Mouse (Mus musculus) embryonic facial prominence, embryonic 14.5 days (tissue): ENCODE measurements around the gene Lgr6. TPM values are rescaled to one million over a fixed set of nuclear protein-coding genes. Genes with fewer than 3 reads are reported as not detected.
"Not testable (repeated sequence)": the region's sequence is repeated elsewhere in the genome, so short reads cannot be mapped to it uniquely, and the experiment has no call there.

Experiments
- ATAC-seq: fragments of 200-750 bp; cut with Nextera tagmentation; 2 replicates; pipeline ENCODE4 v1.8.0; 2017; ENCODE audit warnings: low read depth, moderate number of reproducible peaks, moderate TSS enrichment
- DNase-seq: peaks from one replicate; pipeline ENCODE4 v3.0.0-alpha.2; 2015; ENCODE audit warnings: low spot score
- H3K27ac ChIP-seq: fragments of 300-500 bp; sonication (generic); replicated peaks from 2 replicates; pipeline ENCODE4 v1.5.1; 2014; ENCODE audit warnings: low read depth, mild to moderate bottlenecking, low read length, moderate library complexity
- H3K27me3 ChIP-seq: fragments of 300-500 bp; sonication (generic); replicated peaks from 2 replicates; pipeline ENCODE4 v1.6.1; 2014; ENCODE audit warnings: low read length; ENCODE audit not compliant: control insufficient read depth, insufficient read depth
- H3K36me3 ChIP-seq: fragments of 300-500 bp; sonication (generic); 2 replicates; pipeline ENCODE4 v1.6.1; 2014; ENCODE audit warnings: low read length, mixed read lengths; ENCODE audit not compliant: control insufficient read depth, insufficient read depth
- H3K4me1 ChIP-seq: fragments of 300-500 bp; sonication (generic); 2 replicates; pipeline ENCODE4 v1.6.1; 2014; ENCODE audit warnings: antibody characterized with exemption, low read length; ENCODE audit not compliant: control insufficient read depth, insufficient read depth
- H3K4me2 ChIP-seq: fragments of 300-500 bp; sonication (generic); 2 replicates; pipeline ENCODE4 v1.6.1; 2014; ENCODE audit warnings: low read depth, mild to moderate bottlenecking, low read length, moderate library complexity, mixed read lengths
- H3K4me3 ChIP-seq: fragments of 300-500 bp; sonication (generic); 2 replicates; pipeline ENCODE4 v1.5.1; 2014; ENCODE audit warnings: low read depth, mild to moderate bottlenecking, low read length
- H3K9ac ChIP-seq: fragments of 300-500 bp; sonication (generic); 2 replicates; pipeline ENCODE4 v1.6.1; 2014; ENCODE audit warnings: low read depth, mild to moderate bottlenecking, low read length, moderate library complexity, mixed read lengths
- H3K9me3 ChIP-seq: fragments of 300-500 bp; sonication (generic); 2 replicates; pipeline ENCODE4 v1.6.1; 2016; ENCODE audit warnings: low read length; ENCODE audit not compliant: control insufficient read depth
- WGBS: fragments of 180-500 bp; shearing (Covaris S2); extraction: QIAGEN DNeasy Blood & Tissue Kit; methylation state at CpG from one replicate; pipeline ENCODE4 v1.1.7; 2014; 5-methylcytosine and 5-hydroxymethylcytosine counted together
- polyA plus RNA-seq: library from polyadenylated mRNA; unstranded; fragments of >200 nt; fragmentation: Nextera tagmentation; extraction: Ambion mirVana; gene quantifications from 2 replicates; pipeline ENCODE4 v1.2.1, GENCODE M21; 2014

Gene Lgr6
- polyA plus RNA-seq, 1 experiment from 2014 or later = 7.5 TPM

- 88% methylated on average over 8 of the region's 8 CpGs for WGBS
- Histone ChIP-seq H3K4me2 (no peak overlapping the region), H3K27ac (no peak overlapping the region), H3K4me3 (no peak overlapping the region), H3K36me3 (no peaks in the 10 kb centered on the region), H3K4me1 (peaks cover 30% of the 10 kb centered on the region), H3K27me3 (no peaks in the 10 kb centered on the region), H3K9me3 (no peaks in the 10 kb centered on the region), H3K9ac (no peak overlapping the region)
- no peak for DNase-seq
- ATAC-seq = no peak
Observed at GRCm38 (mm10) chr1:135124573-135125363, 19.7 kb upstream of the Lgr6 start.

- no peak overlapping the region for H3K9ac ChIP-seq
- no peaks in the 10 kb centered on the region for H3K4me1 ChIP-seq
- no peak overlapping the region for H3K4me3 ChIP-seq
- 0 out of 2 replicates have a peak, but pooled peaks have one; percentile 30 for ATAC-seq
- DNase-seq = no peak
- H3K4me2 ChIP-seq = no peak overlapping the region
- H3K27ac ChIP-seq = no peak overlapping the region
- no peaks in the 10 kb centered on the region for H3K36me3 ChIP-seq
- H3K9me3 ChIP-seq = no peaks in the 10 kb centered on the region
- H3K27me3 ChIP-seq = no peaks in the 10 kb centered on the region
- 11% methylated on average over 8 of the region's 8 CpGs for WGBS
Observed at GRCm38 (mm10) chr1:135112661-135113060, 7.6 kb upstream of the Lgr6 start.

- not testable (repeated sequence) for ATAC-seq, H3K27me3 ChIP-seq, H3K4me3 ChIP-seq, H3K9me3 ChIP-seq, H3K4me1 ChIP-seq, H3K36me3 ChIP-seq, H3K9ac ChIP-seq, H3K27ac ChIP-seq, H3K4me2 ChIP-seq, DNase-seq
- WGBS = 39% methylated on average over 4 of the region's 5 CpGs
Observed at GRCm38 (mm10) chr1:135111271-135111670, 6.2 kb upstream of the Lgr6 start.

GRCm38 (mm10) chr1:135110075-135110474, 5.0 kb upstream of the Lgr6 start:
- H3K4me2 ChIP-seq = no peak overlapping the region
- no peaks in the 10 kb centered on the region for H3K9me3 ChIP-seq
- peaks cover 6% of the 10 kb centered on the region; the same call in 1 of the 2 replicates for H3K4me1 ChIP-seq
- no peak overlapping the region for H3K4me3 ChIP-seq
- H3K27me3 ChIP-seq = peaks cover 4% of the 10 kb centered on the region; the same call in 1 of the 2 replicates
- no peak overlapping the region for H3K9ac ChIP-seq
- H3K27ac ChIP-seq = no peak overlapping the region
- 15% methylated on average over 6 of the region's 6 CpGs for WGBS
- ATAC-seq (no peak), DNase-seq (peak; percentile 47)
- H3K36me3 ChIP-seq = no peaks in the 10 kb centered on the region

- Histone ChIP-seq H3K36me3 (no peaks in the 10 kb centered on the region), H3K4me1 (peaks cover 12% of the 10 kb centered on the region; the same call in 1 of the 2 replicates), H3K9me3 (no peaks in the 10 kb centered on the region), H3K27me3 (peaks cover 18% of the 10 kb centered on the region), H3K4me2 (no peak overlapping the region), H3K4me3 (no peak overlapping the region), H3K27ac (no peak overlapping the region), H3K9ac (no peak overlapping the region)
- WGBS = 42% methylated on average over 6 of the region's 6 CpGs
- no peak for DNase-seq
- ATAC-seq = no peak
Observed at GRCm38 (mm10) chr1:135108611-135109010, 3.5 kb upstream of the Lgr6 start.

- Histone ChIP-seq H3K27me3 (peaks cover 29% of the 10 kb centered on the region), H3K27ac (no peak overlapping the region), H3K4me3 (peak overlapping the region; percentile 52), H3K9ac (no peak overlapping the region), H3K4me2 (peak overlapping the region; percentile 75), H3K4me1 (peaks cover 12% of the 10 kb centered on the region; the same call in 1 of the 2 replicates), H3K9me3 (no peaks in the 10 kb centered on the region), H3K36me3 (no peaks in the 10 kb centered on the region)
- DNase-seq (peak; percentile 77), ATAC-seq (peak; percentile 20; the same call in 1 of the 2 replicates)
- WGBS = 0% methylated on average over 8 of the region's 8 CpGs
Observed at GRCm38 (mm10) chr1:135105951-135106350, 875 bp upstream of the Lgr6 start.

GRCm38 (mm10) chr1:135100400-135100799, 4.7 kb downstream of the Lgr6 start:
- H3K27ac ChIP-seq = no peak overlapping the region
- DNase-seq (no peak), ATAC-seq (no peak)
- H3K9ac ChIP-seq = no peak overlapping the region
- H3K4me3 ChIP-seq = no peak overlapping the region
- H3K27me3 ChIP-seq = peaks cover 29% of the 10 kb centered on the region
- H3K9me3 ChIP-seq = no peaks in the 10 kb centered on the region
- WGBS = 28% methylated on average over 7 of the region's 7 CpGs
- no peak overlapping the region for H3K4me2 ChIP-seq
- H3K36me3 ChIP-seq = no peaks in the 10 kb centered on the region
- H3K4me1 ChIP-seq = peaks cover 26% of the 10 kb centered on the region

GRCm38 (mm10) chr1:135098441-135098840, 6.6 kb downstream of the Lgr6 start:
- H3K9me3 ChIP-seq = no peaks in the 10 kb centered on the region
- no peak overlapping the region for H3K4me2 ChIP-seq
- H3K9ac ChIP-seq = no peak overlapping the region
- no peak for ATAC-seq
- H3K27ac ChIP-seq = no peak overlapping the region
- H3K4me1 ChIP-seq = peaks cover 23% of the 10 kb centered on the region
- 70% methylated on average over 2 of the region's 7 CpGs for WGBS
- no peak overlapping the region for H3K4me3 ChIP-seq
- peaks cover 14% of the 10 kb centered on the region; the same call in 1 of the 2 replicates for H3K27me3 ChIP-seq
- no peaks in the 10 kb centered on the region for H3K36me3 ChIP-seq
- DNase-seq = no peak

GRCm38 (mm10) chr1:135097441-135097840, 7.6 kb downstream of the Lgr6 start:
- DNase-seq = no peak
- peaks cover 10% of the 10 kb centered on the region; the same call in 1 of the 2 replicates for H3K27me3 ChIP-seq
- 91% methylated on average over 6 of the region's 6 CpGs for WGBS

More at GRCm38 (mm10) chr1:135097441-135097840, 7.6 kb downstream of the Lgr6 start:
- H3K4me2 ChIP-seq = no peak overlapping the region
- peaks cover 23% of the 10 kb centered on the region for H3K4me1 ChIP-seq
- no peaks in the 10 kb centered on the region for H3K36me3 ChIP-seq
- H3K27ac ChIP-seq = no peak overlapping the region
- H3K4me3 ChIP-seq = no peak overlapping the region
- no peak overlapping the region for H3K9ac ChIP-seq
- ATAC-seq = no peak
- no peaks in the 10 kb centered on the region for H3K9me3 ChIP-seq
